Mouse (Mus musculus) embryonic facial prominence, embryonic 14.5 days (tissue): ENCODE results near the gene Perm1. TPM values are rescaled to one million over a fixed set of nuclear protein-coding genes. Genes with fewer than 3 reads are reported as not detected.

Experiments used
- ATAC-seq: fragments of 200-750 bp; cut with Nextera tagmentation; 2 replicates; pipeline ENCODE4 v1.8.0; 2017; ENCODE audit warnings: low read depth, moderate number of reproducible peaks, moderate TSS enrichment
- DNase-seq: peaks from one replicate; pipeline ENCODE4 v3.0.0-alpha.2; 2015; ENCODE audit warnings: low spot score
- H3K27ac ChIP-seq: fragments of 300-500 bp; sonication (generic); replicated peaks from 2 replicates; pipeline ENCODE4 v1.5.1; 2014; ENCODE audit warnings: low read depth, mild to moderate bottlenecking, low read length, moderate library complexity
- H3K27me3 ChIP-seq: fragments of 300-500 bp; sonication (generic); replicated peaks from 2 replicates; pipeline ENCODE4 v1.6.1; 2014; ENCODE audit warnings: low read length; ENCODE audit not compliant: control insufficient read depth, insufficient read depth
- H3K36me3 ChIP-seq: fragments of 300-500 bp; sonication (generic); 2 replicates; pipeline ENCODE4 v1.6.1; 2014; ENCODE audit warnings: low read length, mixed read lengths; ENCODE audit not compliant: control insufficient read depth, insufficient read depth
- H3K4me1 ChIP-seq: fragments of 300-500 bp; sonication (generic); 2 replicates; pipeline ENCODE4 v1.6.1; 2014; ENCODE audit warnings: antibody characterized with exemption, low read length; ENCODE audit not compliant: control insufficient read depth, insufficient read depth
- H3K4me2 ChIP-seq: fragments of 300-500 bp; sonication (generic); 2 replicates; pipeline ENCODE4 v1.6.1; 2014; ENCODE audit warnings: low read depth, mild to moderate bottlenecking, low read length, moderate library complexity, mixed read lengths
- H3K4me3 ChIP-seq: fragments of 300-500 bp; sonication (generic); 2 replicates; pipeline ENCODE4 v1.5.1; 2014; ENCODE audit warnings: low read depth, mild to moderate bottlenecking, low read length
- H3K9ac ChIP-seq: fragments of 300-500 bp; sonication (generic); 2 replicates; pipeline ENCODE4 v1.6.1; 2014; ENCODE audit warnings: low read depth, mild to moderate bottlenecking, low read length, moderate library complexity, mixed read lengths
- H3K9me3 ChIP-seq: fragments of 300-500 bp; sonication (generic); 2 replicates; pipeline ENCODE4 v1.6.1; 2016; ENCODE audit warnings: low read length; ENCODE audit not compliant: control insufficient read depth
- WGBS: fragments of 180-500 bp; shearing (Covaris S2); extraction: QIAGEN DNeasy Blood & Tissue Kit; methylation state at CpG from one replicate; pipeline ENCODE4 v1.1.7; 2014; 5-methylcytosine and 5-hydroxymethylcytosine counted together
- polyA plus RNA-seq: library from polyadenylated mRNA; unstranded; fragments of >200 nt; fragmentation: Nextera tagmentation; extraction: Ambion mirVana; gene quantifications from 2 replicates; pipeline ENCODE4 v1.2.1, GENCODE M21; 2014

Gene Perm1
- polyA plus RNA-seq, 1 experiment from 2014 or later = 2.2 TPM

- Histone ChIP-seq H3K27me3 (peaks cover 12% of the 10 kb centered on the region), H3K4me1 (0 out of 2 replicates have a peak, but pooled peaks cover 6% of the 10 kb centered on the region), H3K27ac (no peak overlapping the region), H3K36me3 (no peaks in the 10 kb centered on the region), H3K9ac (no peak overlapping the region), H3K4me3 (no peak overlapping the region), H3K9me3 (no peaks in the 10 kb centered on the region), H3K4me2 (no peak overlapping the region)
- DNase-seq (no peak), ATAC-seq (no peak)
- 88% methylated on average over 4 of the region's 4 CpGs for WGBS
These were observed 6.8 kb upstream of the Perm1 start for GRCm38 (mm10) chr4:156208872-156209271.

- no peaks in the 10 kb centered on the region for H3K36me3 ChIP-seq
- WGBS = 68% methylated on average over 13 of the region's 13 CpGs
- H3K9me3 ChIP-seq = no peaks in the 10 kb centered on the region
- H3K27me3 ChIP-seq = peaks cover 1% of the 10 kb centered on the region; the same call in 1 of the 2 replicates
- H3K9ac ChIP-seq = no peak overlapping the region
- no peak overlapping the region for H3K4me2 ChIP-seq
- DNase-seq (no peak), ATAC-seq (no peak)
- H3K4me1 ChIP-seq = no peaks in the 10 kb centered on the region
- H3K4me3 ChIP-seq = no peak overlapping the region
- H3K27ac ChIP-seq = no peak overlapping the region
These were observed 5.6 kb upstream of the Perm1 start for GRCm38 (mm10) chr4:156209963-156210635.

- no peaks in the 10 kb centered on the region for H3K27me3 ChIP-seq
These were observed 2.5 kb upstream of the Perm1 start for GRCm38 (mm10) chr4:156213134-156213533.

GRCm38 (mm10) chr4:156216196-156216595 lies 528 bp downstream of the Perm1 start:
- ATAC-seq (no peak), DNase-seq (no peak)
- no peak overlapping the region for H3K9ac ChIP-seq
- H3K9me3 ChIP-seq = no peaks in the 10 kb centered on the region
- H3K36me3 ChIP-seq = no peaks in the 10 kb centered on the region
- no peak overlapping the region for H3K4me3 ChIP-seq
- H3K4me1 ChIP-seq = no peaks in the 10 kb centered on the region
- WGBS = 95% methylated on average over 2 of the region's 2 CpGs
- H3K27me3 ChIP-seq = no peaks in the 10 kb centered on the region
- no peak overlapping the region for H3K27ac ChIP-seq
- H3K4me2 ChIP-seq = no peak overlapping the region

More at GRCm38 (mm10) chr4:156213134-156213533, 2.5 kb upstream of the Perm1 start:
- Histone ChIP-seq H3K4me1 (no peaks in the 10 kb centered on the region), H3K36me3 (no peaks in the 10 kb centered on the region), H3K9me3 (no peaks in the 10 kb centered on the region), H3K4me2 (no peak overlapping the region), H3K27ac (no peak overlapping the region), H3K9ac (no peak overlapping the region), H3K4me3 (no peak overlapping the region)
- DNase-seq (no peak), ATAC-seq (no peak)
- 89% methylated on average over 13 of the region's 13 CpGs for WGBS

GRCm38 (mm10) chr4:156217022-156217669 lies 1.5 kb downstream of the Perm1 start:
- ATAC-seq = no peak
- Histone ChIP-seq H3K4me1 (no peaks in the 10 kb centered on the region), H3K27ac (no peak overlapping the region), H3K9me3 (no peaks in the 10 kb centered on the region), H3K4me3 (no peak overlapping the region), H3K4me2 (no peak overlapping the region), H3K9ac (no peak overlapping the region), H3K36me3 (no peaks in the 10 kb centered on the region), H3K27me3 (no peaks in the 10 kb centered on the region)
- WGBS = 78% methylated on average over 15 of the region's 16 CpGs
- DNase-seq = no peak

GRCm38 (mm10) chr4:156217838-156218237 lies 2.2 kb downstream of the Perm1 start:
- peak; percentile 72 for ATAC-seq
- Histone ChIP-seq H3K27ac (no peak overlapping the region), H3K4me3 (no peak overlapping the region), H3K4me2 (no peak overlapping the region), H3K9ac (no peak overlapping the region), H3K36me3 (no peaks in the 10 kb centered on the region), H3K27me3 (no peaks in the 10 kb centered on the region), H3K4me1 (no peaks in the 10 kb centered on the region), H3K9me3 (no peaks in the 10 kb centered on the region)
- DNase-seq = peak; percentile 51
- 71% methylated on average over 13 of the region's 16 CpGs for WGBS

- WGBS = 84% methylated on average over 11 of the region's 11 CpGs
- ATAC-seq = no peak
- H3K36me3 ChIP-seq = no peaks in the 10 kb centered on the region
- no peaks in the 10 kb centered on the region for H3K4me1 ChIP-seq
- DNase-seq = no peak
- no peak overlapping the region for H3K9ac ChIP-seq
- no peak overlapping the region for H3K4me3 ChIP-seq
- H3K4me2 ChIP-seq = no peak overlapping the region
- no peaks in the 10 kb centered on the region for H3K9me3 ChIP-seq
- H3K27me3 ChIP-seq = no peaks in the 10 kb centered on the region
- H3K27ac ChIP-seq = no peak overlapping the region
These were observed 4.3 kb downstream of the Perm1 start for GRCm38 (mm10) chr4:156219936-156220335.

GRCm38 (mm10) chr4:156224276-156224675 lies 8.6 kb downstream of the Perm1 start:
- no peak for DNase-seq
- H3K9ac ChIP-seq = no peak overlapping the region
- no peak for ATAC-seq
- H3K4me1 ChIP-seq = 0 out of 2 replicates have a peak, but pooled peaks cover 3% of the 10 kb centered on the region
- 88% methylated on average over 1 of the region's 2 CpGs for WGBS
- no peak overlapping the region for H3K4me2 ChIP-seq
- no peaks in the 10 kb centered on the region for H3K27me3 ChIP-seq
- H3K36me3 ChIP-seq = peaks cover 2% of the 10 kb centered on the region
- H3K9me3 ChIP-seq = no peaks in the 10 kb centered on the region
- no peak overlapping the region for H3K4me3 ChIP-seq
- no peak overlapping the region for H3K27ac ChIP-seq
